Comparison of ENCODE assay signal across 22 mouse cellular contexts in the genomic region with DNA sequence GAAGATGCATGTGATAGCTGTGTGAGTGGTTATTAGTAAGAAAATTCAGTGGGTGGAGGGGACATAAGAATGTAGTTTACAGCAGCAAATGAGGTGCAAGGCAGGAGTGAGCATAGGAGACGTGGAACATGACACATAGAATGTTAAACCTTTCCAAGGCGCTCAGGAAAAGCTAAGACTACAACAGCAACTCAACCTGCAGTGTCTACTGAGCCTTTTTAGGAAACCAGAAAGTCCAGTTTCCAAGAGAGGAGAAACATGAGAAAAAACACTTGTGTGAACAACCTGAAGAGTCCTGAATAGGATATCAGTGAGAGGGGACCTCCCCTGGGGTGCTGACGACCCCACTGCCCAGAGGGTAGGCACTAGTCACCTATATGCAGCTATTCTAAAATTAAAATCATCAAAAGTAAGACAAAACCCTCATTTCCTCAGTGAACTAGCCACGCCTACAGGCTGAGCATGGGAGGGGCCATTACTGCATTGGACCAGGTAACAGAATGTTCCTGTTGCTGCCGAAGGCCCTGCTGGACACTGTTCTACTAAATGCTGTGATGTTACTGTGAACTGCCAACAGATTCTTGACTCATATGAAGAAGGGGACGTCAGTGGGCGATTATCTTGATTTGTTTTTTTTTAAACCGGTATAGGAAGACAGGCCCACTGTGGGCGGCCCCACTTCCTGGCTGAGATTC.
"Had no signal": no experiment of that assay in that cellular context is flagged by ENCODE, and none has a peak within 500 bp of the region (broad histone marks: within the 10 kb centered on the region; RNA-seq: fewer than 3 reads in every experiment).

No protein-coding gene starts in this region.

- H3K4me2 ChIP-seq: heart, embryonic 12.5 days; hindbrain, embryonic 13.5 days; hindbrain, embryonic 15.5 days; kidney, embryonic 15.5 days; limb, embryonic 12.5 days had no signal

- H3K4me1 ChIP-seq: hindbrain, embryonic 13.5 days; hindbrain, embryonic 15.5 days; kidney, embryonic 15.5 days; limb, embryonic 10.5 days; limb, embryonic 12.5 days had no signal

- H3K9ac ChIP-seq: heart, embryonic 12.5 days; hindbrain, embryonic 13.5 days; hindbrain, embryonic 15.5 days; kidney, embryonic 15.5 days; limb, embryonic 12.5 days had no signal

- DNase-seq: gastrocnemius, postnatal 14 days; gastrocnemius, postnatal 36 days; heart, adult 11 months; heart, postnatal 10 days; kidney, adult 11 months; kidney, adult 2 months; kidney, adult 9 months; kidney, postnatal 14 days; kidney, postnatal 36 days; layer of hippocampus, adult 9-11 months had no signal

- ATAC-seq: forebrain, embryonic 16.5 days; hindbrain, postnatal 0 days; intestine, embryonic 16.5 days had no signal

- H3K4me3 ChIP-seq: heart, adult 2 months; heart, embryonic 12.5 days; hindbrain, embryonic 13.5 days; hindbrain, embryonic 15.5 days; kidney, embryonic 15.5 days; left cerebral cortex, adult 2 months; limb, embryonic 10.5 days; limb, embryonic 12.5 days had no signal

- H3K36me3 ChIP-seq: heart, embryonic 12.5 days; hindbrain, embryonic 13.5 days; hindbrain, embryonic 15.5 days; kidney, embryonic 15.5 days; limb, embryonic 10.5 days; limb, embryonic 12.5 days had no signal

- H3K27me3 ChIP-seq: heart, embryonic 12.5 days; hindbrain, embryonic 13.5 days; hindbrain, embryonic 15.5 days; kidney, embryonic 15.5 days; limb, embryonic 12.5 days had no signal

- H3K9me3 ChIP-seq: hindbrain, embryonic 13.5 days; hindbrain, embryonic 15.5 days; kidney, embryonic 15.5 days; limb, embryonic 10.5 days; limb, embryonic 12.5 days had no signal

- H3K27ac ChIP-seq: heart, adult 2 months; hindbrain, embryonic 13.5 days; hindbrain, embryonic 15.5 days; hindbrain, postnatal 0 days; kidney, embryonic 15.5 days; kidney, postnatal 0 days; left cerebral cortex, adult 2 months; limb, embryonic 10.5 days; limb, embryonic 12.5 days had no signal
